Mouse (Mus musculus): ENCODE measurements around the gene Ampd2. TPM values are rescaled to one million over a fixed set of nuclear protein-coding genes. Genes with fewer than 3 reads are reported as not detected.
A peak's percentile ranks its signal among the peaks of the same experiment; 100 is the strongest.

The Ampd2 gene
- polyA plus RNA-seq, 1 experiment from 2014 or later: 66.9 TPM

GRCm38 (mm10) chr3:108067370-108067934, 19.0 kb downstream of the Ampd2 start:
- peaks cover 4% of the 10 kb centered on the region; the same call in 1 of the 2 replicates for H3K36me3 ChIP-seq
- H3K27ac ChIP-seq (replicated peaks): no peak overlapping the region
- 73% methylated on average over 6 of the region's 6 CpGs for WGBS
- H3K27me3 ChIP-seq (replicated peaks): no peaks in the 10 kb centered on the region
- no peaks in the 10 kb centered on the region for H3K4me1 ChIP-seq
- H3K4me3 ChIP-seq (replicated peaks): no peak overlapping the region
- no peaks in the 10 kb centered on the region for H3K9me3 ChIP-seq (replicated peaks)
- H3K4me2 ChIP-seq: no peak overlapping the region
- H3K9ac ChIP-seq (replicated peaks): no peak overlapping the region
- no peak for ATAC-seq (ENCODE audit: low FRiP score)

DNA sequence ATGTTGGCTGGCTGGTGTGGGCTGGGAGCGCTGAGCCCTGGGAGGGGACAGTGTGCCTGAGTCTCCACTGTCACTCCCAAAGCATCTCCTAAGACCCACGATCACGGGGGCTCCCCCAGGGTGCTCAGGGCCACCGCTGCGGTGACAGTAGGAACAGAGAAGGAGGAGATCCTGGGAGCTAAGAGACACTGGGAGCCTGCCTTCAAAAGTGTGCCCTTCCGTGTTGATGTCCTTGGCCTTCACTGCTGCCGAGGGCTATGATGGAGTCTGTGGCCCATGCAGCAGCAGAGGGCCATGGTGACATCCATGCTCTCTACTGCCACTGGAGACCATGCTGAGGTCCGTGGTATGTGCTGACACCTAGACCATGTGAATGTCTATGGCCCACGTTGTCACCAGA, 20.9 kb downstream of the Ampd2 start:
- no peaks in the 10 kb centered on the region for H3K9me3 ChIP-seq (replicated peaks)
- H3K9ac ChIP-seq (replicated peaks): no peak overlapping the region
- no peak overlapping the region for H3K27ac ChIP-seq (replicated peaks)
- H3K4me3 ChIP-seq (replicated peaks): no peak overlapping the region
- no peaks in the 10 kb centered on the region for H3K4me1 ChIP-seq
- H3K27me3 ChIP-seq (replicated peaks): no peaks in the 10 kb centered on the region
- no peak overlapping the region for H3K4me2 ChIP-seq
- whole genome bisulfite sequencing: 83% methylated on average over 9 of the region's 9 CpGs
- ATAC-seq (ENCODE audit: low FRiP score): no peak
- no peaks in the 10 kb centered on the region for H3K36me3 ChIP-seq

DNA sequence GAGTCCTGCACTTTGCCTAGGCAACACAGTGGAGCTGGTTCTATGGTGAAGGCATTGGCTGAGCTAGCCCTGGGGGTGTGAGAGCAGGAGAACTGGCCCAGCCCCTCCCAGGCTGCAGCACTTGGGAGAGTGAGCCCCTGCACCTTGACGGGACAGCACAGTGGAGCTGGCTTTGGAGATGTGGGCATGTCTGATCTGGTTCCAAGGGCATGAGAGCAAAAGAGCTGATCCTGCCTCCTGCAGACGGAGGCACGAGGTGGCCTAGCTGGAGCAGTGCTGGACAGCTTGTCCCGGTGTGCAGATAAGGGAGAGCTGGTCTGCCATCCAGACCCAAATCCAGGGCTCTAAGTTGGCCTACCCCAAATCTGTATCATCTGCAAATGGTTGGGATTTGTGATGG, 21.8 kb downstream of the Ampd2 start:
- H3K4me1 ChIP-seq: no peaks in the 10 kb centered on the region
- ATAC-seq (ENCODE audit: low FRiP score): no peak
- H3K9ac ChIP-seq (replicated peaks): no peak overlapping the region
- WGBS: 76% methylated on average over 4 of the region's 4 CpGs
- H3K36me3 ChIP-seq: no peaks in the 10 kb centered on the region
- H3K27ac ChIP-seq (replicated peaks): no peak overlapping the region
- H3K4me3 ChIP-seq (replicated peaks): no peak overlapping the region
- H3K27me3 ChIP-seq (replicated peaks): no peaks in the 10 kb centered on the region
- H3K9me3 ChIP-seq (replicated peaks): no peaks in the 10 kb centered on the region
- no peak overlapping the region for H3K4me2 ChIP-seq

DNA sequence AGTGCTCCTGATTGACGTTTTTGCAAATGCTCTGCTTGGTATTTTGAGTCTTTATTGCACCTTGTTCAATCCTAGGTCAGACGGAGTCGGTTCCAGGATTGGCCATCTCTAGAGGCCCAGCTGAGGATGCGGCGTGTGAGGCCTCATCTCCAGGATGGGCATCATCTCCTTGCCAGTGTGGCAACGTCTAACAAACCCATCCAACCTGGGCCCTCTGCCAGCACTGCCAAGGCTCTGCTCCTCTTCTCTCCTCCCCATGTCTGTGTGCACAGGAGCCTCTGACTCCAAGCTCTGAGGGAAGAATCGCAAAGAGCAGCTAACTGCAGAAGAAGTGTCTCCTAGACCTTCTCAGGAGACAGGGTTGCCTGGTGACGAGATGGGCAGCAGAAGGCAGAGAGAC, 23.8 kb downstream of the Ampd2 start:
- Histone ChIP-seq H3K4me3 (replicated peaks) (no peak overlapping the region), H3K9ac (replicated peaks) (no peak overlapping the region), H3K36me3 (no peaks in the 10 kb centered on the region), H3K9me3 (replicated peaks) (no peaks in the 10 kb centered on the region), H3K27me3 (replicated peaks) (no peaks in the 10 kb centered on the region), H3K4me1 (no peaks in the 10 kb centered on the region), H3K27ac (replicated peaks) (no peak overlapping the region), H3K4me2 (no peak overlapping the region)
- no peak for ATAC-seq (ENCODE audit: low FRiP score)
- WGBS: 79% methylated on average over 8 of the region's 8 CpGs

DNA sequence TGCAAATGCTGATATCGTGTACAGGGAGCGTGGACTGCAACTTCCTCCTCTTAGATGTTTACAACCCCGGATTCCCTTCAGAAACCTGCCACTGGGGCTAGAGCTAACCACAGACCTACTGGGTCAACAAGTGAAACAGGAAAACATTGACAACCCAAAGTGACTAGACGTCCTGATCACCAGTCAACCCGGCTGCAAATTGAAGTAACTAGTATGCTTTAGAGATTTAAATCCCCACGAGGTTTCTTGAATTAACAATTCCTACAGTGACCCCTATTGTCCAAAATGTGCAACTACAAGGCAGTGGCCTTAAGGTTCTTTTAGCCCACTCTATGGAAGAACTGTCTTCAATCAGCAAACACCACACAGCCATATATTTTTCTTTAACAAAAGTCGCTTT, 25.0 kb downstream of the Ampd2 start:
- ATAC-seq (ENCODE audit: low FRiP score): no peak; the same call in 1 of the 2 replicates
- 22% methylated on average over 7 of the region's 7 CpGs for WGBS
- H3K9me3 ChIP-seq (replicated peaks): no peaks in the 10 kb centered on the region
- H3K36me3 ChIP-seq: no peaks in the 10 kb centered on the region
- no peak overlapping the region for H3K4me3 ChIP-seq (replicated peaks)
- no peak overlapping the region for H3K4me2 ChIP-seq
- no peaks in the 10 kb centered on the region for H3K27me3 ChIP-seq (replicated peaks)
- H3K27ac ChIP-seq (replicated peaks): no peak overlapping the region
- no peaks in the 10 kb centered on the region for H3K4me1 ChIP-seq
- no peak overlapping the region for H3K9ac ChIP-seq (replicated peaks)

DNA sequence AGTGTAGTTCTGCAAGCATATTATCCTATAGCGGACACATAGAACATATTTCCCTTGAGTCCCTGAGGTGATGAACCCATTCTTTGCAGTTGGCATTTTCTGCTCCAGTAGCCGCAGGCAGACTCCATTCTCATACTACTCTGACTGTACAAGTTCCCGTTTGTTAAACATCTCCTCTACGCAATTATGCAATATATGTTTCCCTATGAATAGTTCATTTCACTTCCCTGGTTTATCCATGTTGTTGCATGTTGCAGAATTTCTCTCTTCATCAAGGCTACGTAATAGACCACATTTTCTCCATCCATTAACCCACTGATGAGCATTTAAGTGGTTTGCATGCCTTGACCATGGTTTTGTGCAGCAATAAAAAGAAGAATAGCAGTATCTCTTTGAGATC, 36.0 kb downstream of the Ampd2 start:
- Histone ChIP-seq H3K4me2 (no peak overlapping the region), H3K36me3 (no peaks in the 10 kb centered on the region), H3K4me1 (no peaks in the 10 kb centered on the region), H3K9ac (replicated peaks) (no peak overlapping the region), H3K27ac (replicated peaks) (no peak overlapping the region), H3K27me3 (replicated peaks) (no peaks in the 10 kb centered on the region), H3K4me3 (replicated peaks) (no peak overlapping the region), H3K9me3 (replicated peaks) (no peaks in the 10 kb centered on the region)
- ATAC-seq (ENCODE audit: low FRiP score): no peak
- WGBS: 88% methylated on average over 5 of the region's 5 CpGs

- H3K27ac ChIP-seq (replicated peaks): no peak overlapping the region
- no peak for ATAC-seq (ENCODE audit: low FRiP score)
- no peak overlapping the region for H3K9ac ChIP-seq (replicated peaks)
- no peak overlapping the region for H3K4me3 ChIP-seq (replicated peaks)
- H3K36me3 ChIP-seq: no peaks in the 10 kb centered on the region
- no peaks in the 10 kb centered on the region for H3K9me3 ChIP-seq (replicated peaks)
- no peaks in the 10 kb centered on the region for H3K27me3 ChIP-seq (replicated peaks)
- no peak overlapping the region for H3K4me2 ChIP-seq
- H3K4me1 ChIP-seq: peaks cover 14% of the 10 kb centered on the region
- 59% methylated on average over 3 of the region's 3 CpGs for WGBS
Observed at GRCm38 (mm10) chr3:108048306-108048705, 38.1 kb downstream of the Ampd2 start.

DNA sequence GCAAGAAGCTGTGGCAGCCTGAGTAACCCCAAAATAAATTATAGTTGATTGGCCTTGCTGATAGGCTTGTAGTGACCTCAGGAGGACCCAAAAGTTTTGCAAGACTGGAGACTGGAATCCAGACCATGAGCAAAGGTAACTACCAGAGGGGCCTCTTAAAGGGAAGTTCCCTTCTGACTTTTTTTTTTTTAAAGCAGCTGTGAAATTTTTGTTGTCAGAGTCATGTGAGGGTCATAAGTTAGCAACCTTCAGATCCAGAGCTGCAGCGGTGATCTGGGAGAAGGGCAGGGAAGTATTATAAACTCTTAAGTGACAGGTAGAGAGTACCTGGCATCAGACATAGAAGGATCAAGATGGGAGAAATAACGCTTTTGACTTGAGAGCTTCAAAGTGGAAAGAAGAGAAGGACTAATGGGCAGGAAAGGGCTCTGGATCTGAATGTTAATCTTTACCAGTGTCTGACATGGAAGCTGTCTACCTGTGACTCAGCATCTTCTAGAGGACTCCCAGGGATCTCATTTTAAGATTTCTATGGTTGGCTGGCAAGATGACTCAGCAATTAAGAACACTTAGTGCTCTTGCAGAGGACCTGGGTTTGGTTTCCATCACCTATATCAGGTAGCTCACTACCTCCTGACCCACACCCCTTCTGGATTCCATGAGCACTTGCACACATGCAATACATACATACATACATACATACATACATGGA, 39.4 kb downstream of the Ampd2 start:
- Histone ChIP-seq H3K9me3 (replicated peaks) (no peaks in the 10 kb centered on the region), H3K36me3 (no peaks in the 10 kb centered on the region), H3K27me3 (replicated peaks) (no peaks in the 10 kb centered on the region), H3K4me2 (no peak overlapping the region), H3K9ac (replicated peaks) (no peak overlapping the region), H3K4me1 (peaks cover 14% of the 10 kb centered on the region), H3K4me3 (replicated peaks) (no peak overlapping the region), H3K27ac (replicated peaks) (no peak overlapping the region)
- no peak for ATAC-seq (ENCODE audit: low FRiP score)
- WGBS: 83% methylated on average over 2 of the region's 2 CpGs

- no peaks in the 10 kb centered on the region for H3K9me3 ChIP-seq (replicated peaks)
- peak within 1 kb of the TSS; percentile 68 for H3K9ac ChIP-seq (replicated peaks)
- H3K4me1 ChIP-seq: peaks cover 14% of the 10 kb centered on the region
- H3K36me3 ChIP-seq: no peaks in the 10 kb centered on the region
- peak within 1 kb of the TSS; percentile 59 for H3K4me3 ChIP-seq (replicated peaks)
- H3K4me2 ChIP-seq: peak within 1 kb of the TSS; percentile 92
- WGBS: 8% methylated on average over 29 of the region's 29 CpGs
- no peaks in the 10 kb centered on the region for H3K27me3 ChIP-seq (replicated peaks)
- ATAC-seq (ENCODE audit: low FRiP score): peak; percentile 93
- H3K27ac ChIP-seq (replicated peaks): peak within 1 kb of the TSS; percentile 58
Observed at GRCm38 (mm10) chr3:108044394-108045140, 41.9 kb downstream of the Ampd2 start, which contains the start of gene Gstm4. TSS of gene Gstm4 (minus strand) at chr3:108044894.

GRCm38 (mm10) chr3:108033156-108033555, 53.3 kb downstream of the Ampd2 start:
- no peak overlapping the region for H3K4me2 ChIP-seq
- no peak for ATAC-seq (ENCODE audit: low FRiP score)
- H3K4me1 ChIP-seq: no peaks in the 10 kb centered on the region
- H3K9ac ChIP-seq (replicated peaks): no peak overlapping the region
- H3K27ac ChIP-seq (replicated peaks): no peak overlapping the region
- no peaks in the 10 kb centered on the region for H3K27me3 ChIP-seq (replicated peaks)
- H3K36me3 ChIP-seq: no peaks in the 10 kb centered on the region
- 74% methylated on average over 5 of the region's 5 CpGs for WGBS
- no peak overlapping the region for H3K4me3 ChIP-seq (replicated peaks)
- no peaks in the 10 kb centered on the region for H3K9me3 ChIP-seq (replicated peaks)

DNA sequence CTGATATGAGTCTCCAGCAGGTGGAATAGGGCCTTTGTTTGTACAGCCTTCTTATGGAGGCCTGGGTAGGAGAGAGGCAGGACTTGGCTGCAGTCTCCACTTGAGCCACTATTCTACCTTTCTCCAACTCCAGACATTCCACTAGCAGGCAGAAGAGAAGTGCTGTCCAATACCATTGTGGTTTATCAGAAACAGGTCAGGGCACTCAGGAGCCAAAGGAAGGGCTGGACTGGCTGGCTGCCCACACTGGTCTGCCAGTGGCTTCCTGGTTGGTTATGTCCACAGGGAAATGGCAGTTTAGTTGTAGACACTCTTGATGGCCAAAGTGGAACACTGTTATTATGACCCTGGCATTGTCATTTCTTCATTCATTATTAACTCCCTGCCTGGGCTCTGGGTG, 54.3 kb downstream of the Ampd2 start:
- no peaks in the 10 kb centered on the region for H3K36me3 ChIP-seq
- ATAC-seq (ENCODE audit: low FRiP score): no peak
- no peak overlapping the region for H3K9ac ChIP-seq (replicated peaks)
- no peak overlapping the region for H3K4me3 ChIP-seq (replicated peaks)
- no peaks in the 10 kb centered on the region for H3K4me1 ChIP-seq
- no peak overlapping the region for H3K4me2 ChIP-seq
- no peak overlapping the region for H3K27ac ChIP-seq (replicated peaks)
- H3K9me3 ChIP-seq (replicated peaks): no peaks in the 10 kb centered on the region
- H3K27me3 ChIP-seq (replicated peaks): no peaks in the 10 kb centered on the region

All from neural tube, embryonic 15.5 days (tissue).